Mouse (Mus musculus) limb, embryonic 11.5 days (tissue): ENCODE data around the gene Plch2. TPM values are rescaled to one million over a fixed set of nuclear protein-coding genes. Genes with fewer than 3 reads are reported as not detected.

Source experiments
- ATAC-seq: fragments of 200-750 bp; cut with Nextera tagmentation; 2 replicates; pipeline ENCODE4 v1.8.0; 2017; ENCODE audit warnings: low read depth; ENCODE audit not compliant: insufficient number of reproducible peaks, low FRiP score, low TSS enrichment
- DNase-seq: peaks from one replicate; pipeline ENCODE4 v3.0.0-alpha.2; 2015; ENCODE audit warnings: low spot score
- H3K27ac ChIP-seq: fragments of 300-500 bp; sonication (generic); replicated peaks from 2 replicates; pipeline ENCODE4 v1.5.1; 2014; ENCODE audit warnings: low read depth, mild to moderate bottlenecking, low read length
- H3K27me3 ChIP-seq: fragments of 300-500 bp; sonication (generic); 2 replicates; pipeline ENCODE4 v1.6.1; 2014; ENCODE audit warnings: mild to moderate bottlenecking, low read length, mixed read lengths; ENCODE audit not compliant: control insufficient read depth, insufficient read depth
- H3K36me3 ChIP-seq: fragments of 300-500 bp; sonication (generic); 2 replicates; pipeline ENCODE4 v1.6.1; 2014; ENCODE audit warnings: mild to moderate bottlenecking, low read length, moderate library complexity, mixed read lengths; ENCODE audit not compliant: control insufficient read depth, insufficient read depth
- H3K4me1 ChIP-seq: fragments of 300-500 bp; sonication (generic); 2 replicates; pipeline ENCODE4 v1.6.1; 2014; ENCODE audit warnings: low read length, mixed read lengths; ENCODE audit not compliant: control insufficient read depth, insufficient read depth
- H3K4me2 ChIP-seq: fragments of 300-500 bp; sonication (generic); 2 replicates; pipeline ENCODE4 v1.6.1; 2014; ENCODE audit warnings: low read depth, mild to moderate bottlenecking, moderate library complexity; ENCODE audit not compliant: severe bottlenecking
- H3K4me3 ChIP-seq: fragments of 300-500 bp; sonication (generic); 2 replicates; pipeline ENCODE4 v1.5.1; 2014; ENCODE audit warnings: low read depth, low read length
- H3K9ac ChIP-seq: fragments of 300-500 bp; sonication (generic); 2 replicates; pipeline ENCODE4 v1.6.1; 2014; ENCODE audit warnings: mild to moderate bottlenecking, low read length
- H3K9me3 ChIP-seq: fragments of 300-500 bp; sonication (generic); 2 replicates; pipeline ENCODE4 v1.6.1; 2016; ENCODE audit warnings: low read length; ENCODE audit not compliant: control insufficient read depth
- WGBS: fragments of 180-500 bp; shearing (Covaris S2); extraction: QIAGEN DNeasy Blood & Tissue Kit; methylation state at CpG from one replicate; pipeline ENCODE4 v1.1.7; 2014; 5-methylcytosine and 5-hydroxymethylcytosine counted together
- polyA plus RNA-seq: library from polyadenylated mRNA; unstranded; fragments of >200 nt; fragmentation: Nextera tagmentation; extraction: Ambion mirVana; gene quantifications from 2 replicates; pipeline ENCODE4 v1.2.1, GENCODE M21; 2014

Plch2 gene
- polyA plus RNA-seq, 1 experiment from 2014 or later, result 1.0 TPM

DNA sequence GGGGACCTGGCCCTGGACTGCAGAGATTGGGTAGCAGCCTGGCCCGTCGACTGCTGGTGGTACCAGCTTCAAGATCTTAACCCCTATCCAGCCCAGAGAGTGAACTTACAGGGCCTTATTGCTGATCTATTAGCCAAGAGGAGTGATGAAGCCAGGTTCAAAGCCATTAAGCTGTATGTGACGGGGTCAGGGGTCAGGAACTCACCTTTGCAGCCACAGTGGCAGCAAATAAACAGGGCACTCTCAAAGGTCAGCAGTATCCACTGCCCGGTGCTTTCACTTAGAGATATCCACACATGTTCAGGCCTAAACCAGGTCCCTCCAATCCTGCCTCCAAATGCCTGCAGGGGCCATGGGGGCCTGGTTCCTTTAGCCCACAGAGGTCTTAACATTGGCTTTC, 41.0 kb downstream of the Plch2 start:
- peaks cover 9% of the 10 kb centered on the region for H3K4me1 ChIP-seq
- H3K9ac ChIP-seq, result no peak overlapping the region
- no peaks in the 10 kb centered on the region for H3K27me3 ChIP-seq
- H3K4me3 ChIP-seq, result no peak overlapping the region
- no peaks in the 10 kb centered on the region for H3K9me3 ChIP-seq
- H3K27ac ChIP-seq, result no peak overlapping the region
- H3K36me3 ChIP-seq, result no peaks in the 10 kb centered on the region
- WGBS, result 60% methylated on average over 4 of the region's 4 CpGs
- no peak overlapping the region for H3K4me2 ChIP-seq
- no peak for ATAC-seq
- no peak for DNase-seq

DNA sequence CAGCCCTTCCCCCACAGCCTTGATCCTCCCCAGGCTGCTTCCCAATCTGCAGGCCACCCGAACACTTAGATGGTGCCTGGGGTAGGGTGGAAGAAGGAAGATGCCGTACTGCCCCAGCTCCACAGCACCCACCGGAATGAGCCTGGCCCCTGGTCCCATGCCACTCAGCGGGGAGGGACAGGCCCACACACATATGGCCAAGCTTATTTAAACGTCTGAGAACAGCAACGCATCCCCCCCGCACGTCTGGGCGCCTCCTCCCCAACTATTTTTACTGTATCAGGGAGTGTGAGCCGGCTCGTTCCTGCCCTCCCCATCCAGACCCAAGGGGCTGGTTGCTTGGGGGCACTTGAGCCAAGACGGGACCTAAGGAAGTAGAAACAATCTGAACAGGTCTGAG, 41.8 kb downstream of the Plch2 start:
- no peak overlapping the region for H3K9ac ChIP-seq
- no peak for DNase-seq
- no peak overlapping the region for H3K27ac ChIP-seq
- H3K4me3 ChIP-seq, result no peak overlapping the region
- peaks cover 9% of the 10 kb centered on the region for H3K4me1 ChIP-seq
- H3K36me3 ChIP-seq, result no peaks in the 10 kb centered on the region
- H3K4me2 ChIP-seq, result no peak overlapping the region
- ATAC-seq, result no peak
- H3K27me3 ChIP-seq, result no peaks in the 10 kb centered on the region
- 69% methylated on average over 12 of the region's 12 CpGs for WGBS
- no peaks in the 10 kb centered on the region for H3K9me3 ChIP-seq

DNA sequence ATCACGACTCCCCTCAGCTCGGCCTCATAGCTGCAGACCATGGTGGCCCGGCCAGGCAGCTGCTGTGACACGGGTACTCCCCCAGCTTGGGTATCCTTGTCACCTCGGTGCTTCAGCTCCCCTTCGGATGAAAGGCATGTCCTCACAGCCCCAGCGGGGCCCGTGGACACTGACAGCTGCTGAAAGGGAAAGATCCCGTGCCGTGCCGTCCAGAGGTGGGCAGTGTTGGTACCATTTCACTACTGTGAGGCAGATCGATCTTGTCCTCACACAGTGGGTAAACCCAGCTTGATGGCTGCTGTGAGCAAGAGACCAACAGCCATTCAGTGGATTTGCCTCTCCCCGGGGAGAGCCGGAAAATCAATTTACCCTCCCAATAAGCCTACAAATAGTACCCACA, 42.3 kb downstream of the Plch2 start:
- Histone ChIP-seq H3K4me1 (peaks cover 7% of the 10 kb centered on the region), H3K27me3 (no peaks in the 10 kb centered on the region), H3K4me3 (no peak overlapping the region), H3K36me3 (no peaks in the 10 kb centered on the region), H3K9ac (no peak overlapping the region), H3K4me2 (no peak overlapping the region), H3K9me3 (no peaks in the 10 kb centered on the region), H3K27ac (no peak overlapping the region)
- 70% methylated on average over 14 of the region's 14 CpGs for WGBS
- no peak for ATAC-seq
- DNase-seq, result no peak

GRCm38 (mm10) chr4:155012788-155013187, 43.8 kb downstream of the Plch2 start:
- ATAC-seq (no peak), DNase-seq (peak; percentile 85)
- Histone ChIP-seq H3K4me3 (no peak overlapping the region), H3K36me3 (no peaks in the 10 kb centered on the region), H3K27ac (no peak overlapping the region), H3K9ac (no peak overlapping the region), H3K4me1 (0 out of 2 replicates have a peak, but pooled peaks cover 3% of the 10 kb centered on the region), H3K4me2 (no peak overlapping the region), H3K9me3 (no peaks in the 10 kb centered on the region), H3K27me3 (no peaks in the 10 kb centered on the region)
- WGBS, result 2% methylated on average over 4 of the region's 4 CpGs

DNA sequence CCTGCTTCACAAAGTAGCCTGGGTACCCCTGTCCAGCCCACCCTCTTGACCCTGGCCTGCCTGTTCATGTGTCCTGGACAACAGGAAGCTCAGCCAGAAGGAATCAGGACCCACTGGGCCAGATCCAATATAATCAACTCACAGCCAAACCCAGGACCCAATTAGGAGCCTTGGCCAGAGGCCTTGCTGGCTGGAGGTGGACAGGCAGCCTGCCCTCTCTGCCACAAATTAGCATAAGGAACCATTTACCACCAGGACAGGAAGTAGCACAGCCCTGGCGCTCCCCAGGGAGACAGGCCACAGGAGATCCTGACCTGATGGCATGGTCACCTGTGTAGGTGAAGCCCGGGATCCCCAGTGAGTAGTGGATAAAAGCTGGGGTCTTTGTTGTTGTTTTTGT, 44.5 kb downstream of the Plch2 start:
- H3K27ac ChIP-seq, result no peak overlapping the region
- H3K4me2 ChIP-seq, result no peak overlapping the region
- no peak overlapping the region for H3K9ac ChIP-seq
- 0 out of 2 replicates have a peak, but pooled peaks cover 3% of the 10 kb centered on the region for H3K4me1 ChIP-seq
- ATAC-seq, result no peak
- H3K27me3 ChIP-seq, result no peaks in the 10 kb centered on the region
- H3K9me3 ChIP-seq, result no peaks in the 10 kb centered on the region
- DNase-seq, result no peak
- H3K36me3 ChIP-seq, result no peaks in the 10 kb centered on the region
- 45% methylated on average over 2 of the region's 2 CpGs for WGBS
- no peak overlapping the region for H3K4me3 ChIP-seq

- no peaks in the 10 kb centered on the region for H3K27me3 ChIP-seq
- 82% methylated on average over 8 of the region's 8 CpGs for WGBS
- no peak overlapping the region for H3K4me2 ChIP-seq
Measured at GRCm38 (mm10) chr4:155011312-155012025, 45.1 kb downstream of the Plch2 start.

DNA sequence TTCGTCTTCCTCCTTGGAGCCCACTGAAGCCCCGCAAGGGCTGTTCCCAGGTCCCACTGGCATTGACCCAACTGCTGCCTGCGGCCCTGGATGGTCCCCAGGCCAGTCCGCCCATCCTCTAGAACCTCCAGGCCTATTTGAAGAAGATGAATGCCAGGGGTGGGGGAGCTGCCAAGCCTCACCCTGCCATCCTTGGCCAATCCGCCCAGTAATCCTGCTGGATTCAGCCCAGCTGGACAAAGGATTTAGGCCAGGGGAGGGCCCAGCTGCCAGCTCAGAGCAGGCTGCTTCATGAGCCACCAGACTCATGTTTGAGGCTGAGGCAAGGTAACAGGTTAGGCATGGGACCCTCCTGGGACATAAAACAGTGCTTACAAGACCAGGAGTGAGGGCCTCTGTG, 45.7 kb downstream of the Plch2 start:
- no peaks in the 10 kb centered on the region for H3K9me3 ChIP-seq
- ATAC-seq, result no peak
- no peak for DNase-seq
- no peak overlapping the region for H3K4me3 ChIP-seq
- 0 out of 2 replicates have a peak, but pooled peaks cover 3% of the 10 kb centered on the region for H3K4me1 ChIP-seq
- H3K4me2 ChIP-seq, result no peak overlapping the region
- no peak overlapping the region for H3K9ac ChIP-seq
- no peaks in the 10 kb centered on the region for H3K36me3 ChIP-seq
- no peak overlapping the region for H3K27ac ChIP-seq
- no peaks in the 10 kb centered on the region for H3K27me3 ChIP-seq
- 83% methylated on average over 5 of the region's 5 CpGs for WGBS

More at GRCm38 (mm10) chr4:155011312-155012025, 45.1 kb downstream of the Plch2 start:
- Histone ChIP-seq H3K27ac (no peak overlapping the region), H3K9me3 (no peaks in the 10 kb centered on the region), H3K4me1 (0 out of 2 replicates have a peak, but pooled peaks cover 3% of the 10 kb centered on the region), H3K9ac (no peak overlapping the region), H3K4me3 (no peak overlapping the region), H3K36me3 (no peaks in the 10 kb centered on the region)
- DNase-seq (no peak), ATAC-seq (no peak)

- Histone ChIP-seq H3K4me3 (no peak overlapping the region), H3K9ac (no peak overlapping the region), H3K4me2 (no peak overlapping the region), H3K27ac (no peak overlapping the region), H3K36me3 (no peaks in the 10 kb centered on the region), H3K9me3 (no peaks in the 10 kb centered on the region), H3K4me1 (0 out of 2 replicates have a peak, but pooled peaks cover 4% of the 10 kb centered on the region), H3K27me3 (no peaks in the 10 kb centered on the region)
- DNase-seq (no peak), ATAC-seq (no peak)
- WGBS, result 77% methylated on average over 3 of the region's 3 CpGs
Measured at GRCm38 (mm10) chr4:155009216-155009615, 47.4 kb downstream of the Plch2 start.

GRCm38 (mm10) chr4:155008075-155008474, 48.5 kb downstream of the Plch2 start:
- Histone ChIP-seq H3K9me3 (no peaks in the 10 kb centered on the region), H3K4me3 (no peak overlapping the region), H3K27ac (no peak overlapping the region), H3K36me3 (no peaks in the 10 kb centered on the region), H3K9ac (no peak overlapping the region), H3K4me2 (no peak overlapping the region), H3K27me3 (no peaks in the 10 kb centered on the region), H3K4me1 (0 out of 2 replicates have a peak, but pooled peaks cover 5% of the 10 kb centered on the region)
- no peak for DNase-seq
- ATAC-seq, result no peak
